Mouse (Mus musculus) C2C12 (cell line): ENCODE results near the gene Dctpp1. TPM values are rescaled to one million over a fixed set of nuclear protein-coding genes. Genes with fewer than 3 reads are reported as not detected.

ENCODE experiments used
- H3K27me3 ChIP-seq: one replicate; pipeline ENCODE4 v1.6.1; 2011; ENCODE audit not compliant: control insufficient read depth, insufficient read depth, insufficient read length
- H3K36me3 ChIP-seq: one replicate; pipeline ENCODE4 v1.6.1; 2011; ENCODE audit not compliant: control insufficient read depth, insufficient read depth
- H3K4me3 ChIP-seq: one replicate; pipeline ENCODE4 v1.5.1; 2011; ENCODE audit warnings: mild to moderate bottlenecking, control low read depth; ENCODE audit not compliant: poor library complexity, insufficient read depth, severe bottlenecking
- H3K79me2 ChIP-seq: one replicate; pipeline ENCODE4 v1.6.1; 2011; ENCODE audit not compliant: control insufficient read depth, insufficient read depth
- H3K79me3 ChIP-seq: one replicate; pipeline ENCODE4 v1.6.1; 2011; ENCODE audit warnings: low read depth, control low read depth
- H3ac ChIP-seq: one replicate; pipeline ENCODE3; 2011; ENCODE audit warnings: low read depth; ENCODE audit not compliant: control insufficient read depth, insufficient read length
- CEBPB ChIP-seq: IDR thresholded peaks from one replicate; pipeline ENCODE4 v1.6.1; 2011; ENCODE audit warnings: low read depth, mild to moderate bottlenecking, control low read depth, moderate library complexity
- CTCF ChIP-seq: IDR thresholded peaks from one replicate; pipeline ENCODE4 v1.5.1; 2011; ENCODE audit not compliant: control insufficient read depth, insufficient read depth, insufficient read length
- FOSL1 ChIP-seq: IDR thresholded peaks from one replicate; pipeline ENCODE4 v1.8.0; 2011; ENCODE audit warnings: mild to moderate bottlenecking, low read length; ENCODE audit not compliant: poor library complexity, insufficient read depth, severe bottlenecking
- MAX ChIP-seq: IDR thresholded peaks from one replicate; pipeline ENCODE4 v1.6.1; 2011; ENCODE audit warnings: mild to moderate bottlenecking, control low read depth
- MYOD1 ChIP-seq: IDR thresholded peaks from one replicate; pipeline ENCODE4 v1.6.1; 2011; ENCODE audit warnings: low read depth; ENCODE audit not compliant: control insufficient read depth, insufficient read length
- MYOG ChIP-seq: IDR thresholded peaks from one replicate; pipeline ENCODE4 v1.6.1; 2011; ENCODE audit not compliant: control insufficient read depth, insufficient read length; ENCODE audit errors: extremely low read depth
- USF1 ChIP-seq: IDR thresholded peaks from one replicate; pipeline ENCODE4 v1.6.1; 2011; ENCODE audit warnings: low read depth, mild to moderate bottlenecking, control low read depth, moderate library complexity
- polyA plus RNA-seq: library from polyadenylated mRNA; unstranded; fragments of >200 nt; fragmentation: generic; extraction: Trizol; gene quantifications from one replicate; pipeline ENCODE4 v1.2.1, GENCODE M21; 2012; ENCODE audit warnings: missing spikeins

The Dctpp1 gene
- polyA plus RNA-seq, 1 experiment: 226 TPM

- Histone ChIP-seq H3ac (no peak overlapping the region), H3K36me3 (no peaks in the 10 kb centered on the region), H3K79me2 (peaks cover 19% of the 10 kb centered on the region), H3K79me3 (peaks cover 18% of the 10 kb centered on the region), H3K4me3 (no peak overlapping the region), H3K27me3 (no peaks in the 10 kb centered on the region)
- TF ChIP-seq CTCF (no peak), FOSL1 (no peak), MAX (no peak), CEBPB (no peak), MYOG (no peak), MYOD1 (no peak), USF1 (no peak)
Observed at GRCm38 (mm10) chr7:127211014-127211745, 49.3 kb downstream of the Dctpp1 start.

- no peaks in the 10 kb centered on the region for H3K27me3 ChIP-seq
- H3K36me3 ChIP-seq: no peaks in the 10 kb centered on the region
- H3ac ChIP-seq: no peak overlapping the region
- no peak overlapping the region for H3K4me3 ChIP-seq
- TF ChIP-seq MAX (no peak), CEBPB (no peak), FOSL1 (no peak), MYOD1 (no peak), CTCF (no peak), USF1 (no peak)
- H3K79me3 ChIP-seq: peaks cover 25% of the 10 kb centered on the region
- peaks cover 28% of the 10 kb centered on the region for H3K79me2 ChIP-seq
Observed at GRCm38 (mm10) chr7:127210266-127210665, 50.2 kb downstream of the Dctpp1 start.

GRCm38 (mm10) chr7:127209851-127210250 lies 50.7 kb downstream of the Dctpp1 start:
- no peak for TF ChIP-seq MAX
- no peak for TF ChIP-seq CTCF
- TF ChIP-seq CEBPB: no peak
- TF ChIP-seq FOSL1: no peak
- TF ChIP-seq MYOD1: no peak
- no peak for TF ChIP-seq USF1
- TF ChIP-seq MYOG: no peak
- Histone ChIP-seq H3K4me3 (no peak overlapping the region), H3K79me3 (peaks cover 29% of the 10 kb centered on the region), H3K27me3 (no peaks in the 10 kb centered on the region), H3K79me2 (peaks cover 33% of the 10 kb centered on the region), H3K36me3 (no peaks in the 10 kb centered on the region), H3ac (no peak overlapping the region)

GRCm38 (mm10) chr7:127208553-127209438 lies 51.7 kb downstream of the Dctpp1 start, which contains the start of gene Mylpf:
Gene Mylpf, plus strand, starts transcription at chr7:127208890.
- Histone ChIP-seq H3K79me2 (peaks cover 43% of the 10 kb centered on the region), H3ac (peak within 1 kb of the TSS; percentile 68), H3K4me3 (peak within 1 kb of the TSS; percentile 83), H3K79me3 (peaks cover 36% of the 10 kb centered on the region), H3K36me3 (peaks cover 1% of the 10 kb centered on the region), H3K27me3 (no peaks in the 10 kb centered on the region)
- TF ChIP-seq USF1: no peak
- no peak for TF ChIP-seq CEBPB
- TF ChIP-seq CTCF: peak; percentile 11
- TF ChIP-seq MYOD1: no peak

- Histone ChIP-seq H3K4me3 (peak within 1 kb of the TSS; percentile 83), H3K79me3 (peaks cover 36% of the 10 kb centered on the region), H3K79me2 (peaks cover 49% of the 10 kb centered on the region), H3K27me3 (no peaks in the 10 kb centered on the region), H3K36me3 (peaks cover 7% of the 10 kb centered on the region), H3ac (peak within 1 kb of the TSS; percentile 68)
- TF ChIP-seq CTCF (no peak), FOSL1 (no peak), MYOD1 (no peak), MAX (no peak), CEBPB (no peak), USF1 (no peak), MYOG (no peak)
Observed at GRCm38 (mm10) chr7:127208295-127208552, 52.3 kb downstream of the Dctpp1 start, which contains the start of gene Tbc1d10b. Gene Tbc1d10b, minus strand, starts transcription at chr7:127208468.
